Mouse (Mus musculus): Measurements from ENCODE around the gene Nckap5.

- TF ChIP-seq CTCF (IDR thresholded peaks at IDR 0.05; ENCODE audit: control insufficient read depth, insufficient read depth, low read length) (no peak), POLR2A (IDR thresholded peaks at IDR 0.05; ENCODE audit: borderline replicate concordance, control insufficient read depth, low read depth, low read length) (no peak)
Measured at GRCm38 (mm10) chr1:126686678-126687077, 143.9 kb downstream of the Nckap5 start.
